Mouse (Mus musculus) cerebellum, adult 2 months (tissue): Measurements from ENCODE around the gene Rap1gds1. TPM values are rescaled to one million over a fixed set of nuclear protein-coding genes. Genes with fewer than 3 reads are reported as not detected.

Experiments used
- DNase-seq, 2 experiments: peaks; one replicate each; pipeline ENCODE4 v3.0.0; 2021
- H3K27ac ChIP-seq: fragments of 200-500 bp; 2 replicates; pipeline ENCODE4 v1.5.1; 2012; ENCODE audit warnings: low read length, control low read depth, inconsistent platforms; ENCODE audit not compliant: insufficient read depth
- H3K27me3 ChIP-seq: fragments of 200-500 bp; 2 replicates; pipeline ENCODE4 v1.6.1; 2012; ENCODE audit warnings: inconsistent platforms, mild to moderate bottlenecking, low read length, moderate library complexity; ENCODE audit not compliant: control insufficient read depth, insufficient read depth
- H3K4me1 ChIP-seq: fragments of 200-500 bp; 2 replicates; pipeline ENCODE4 v1.6.1; 2011; ENCODE audit warnings: low read length; ENCODE audit not compliant: control insufficient read depth, insufficient read depth
- H3K4me3 ChIP-seq: fragments of 200-500 bp; replicated peaks from 2 replicates; pipeline ENCODE3; 2011; ENCODE audit warnings: mild to moderate bottlenecking, low read depth, low read length, control low read depth; ENCODE audit not compliant: insufficient read depth
- CTCF ChIP-seq: fragments of 200-500 bp; IDR thresholded peaks from 2 replicates; pipeline ENCODE4 v1.5.1; 2011; ENCODE audit warnings: low read depth, mild to moderate bottlenecking, control low read depth, low read length, moderate library complexity, borderline replicate concordance; ENCODE audit not compliant: insufficient read depth
- POLR2A ChIP-seq: fragments of 200-500 bp; IDR thresholded peaks from 2 replicates; pipeline ENCODE4 v1.6.1; 2011; ENCODE audit warnings: low read length, control low read depth, borderline replicate concordance; ENCODE audit not compliant: insufficient read depth
- WGBS: fragments of 180-500 bp; shearing (Covaris S2); methylation state at CpG from one replicate; pipeline ENCODE4 v1.1.7; 2018; 5-methylcytosine and 5-hydroxymethylcytosine counted together
- polyA plus RNA-seq: library from polyadenylated mRNA; depleted of rRNA; stranded (reverse); fragments of >200 nt; gene quantifications from 2 replicates; pipeline ENCODE4 v1.2.3, GENCODE M21; 2012

Gene Rap1gds1
- polyA plus RNA-seq, 1 experiment: 206 TPM

GRCm38 (mm10) chr3:139103346-139103745 lies 28.3 kb upstream of the Rap1gds1 start:
- Histone ChIP-seq H3K4me3 (no peak overlapping the region), H3K27me3 (no peaks in the 10 kb centered on the region), H3K4me1 (no peaks in the 10 kb centered on the region), H3K27ac (no peak overlapping the region)
- no peak for DNase-seq
- TF ChIP-seq POLR2A (no peak), CTCF (no peak)
- WGBS: 69% methylated on average over 3 of the region's 3 CpGs

- Histone ChIP-seq H3K4me3 (no peak overlapping the region), H3K27ac (no peak overlapping the region), H3K27me3 (no peaks in the 10 kb centered on the region), H3K4me1 (no peaks in the 10 kb centered on the region)
- no peak for TF ChIP-seq POLR2A
- no peak for TF ChIP-seq CTCF
- 93% methylated on average over 1 of the region's 1 CpGs for WGBS
- no peak for DNase-seq
These were observed 26.9 kb upstream of the Rap1gds1 start for GRCm38 (mm10) chr3:139101941-139102340.

GRCm38 (mm10) chr3:139099284-139099683 lies 24.3 kb upstream of the Rap1gds1 start:
- DNase-seq: no peak
- Histone ChIP-seq H3K27me3 (no peaks in the 10 kb centered on the region), H3K27ac (no peak overlapping the region), H3K4me3 (no peak overlapping the region), H3K4me1 (no peaks in the 10 kb centered on the region)
- TF ChIP-seq POLR2A: no peak
- no peak for TF ChIP-seq CTCF
- WGBS: 92% methylated on average over 5 of the region's 5 CpGs

GRCm38 (mm10) chr3:139095894-139096293 lies 20.9 kb upstream of the Rap1gds1 start:
- WGBS: 49% methylated on average over 7 of the region's 7 CpGs

DNA sequence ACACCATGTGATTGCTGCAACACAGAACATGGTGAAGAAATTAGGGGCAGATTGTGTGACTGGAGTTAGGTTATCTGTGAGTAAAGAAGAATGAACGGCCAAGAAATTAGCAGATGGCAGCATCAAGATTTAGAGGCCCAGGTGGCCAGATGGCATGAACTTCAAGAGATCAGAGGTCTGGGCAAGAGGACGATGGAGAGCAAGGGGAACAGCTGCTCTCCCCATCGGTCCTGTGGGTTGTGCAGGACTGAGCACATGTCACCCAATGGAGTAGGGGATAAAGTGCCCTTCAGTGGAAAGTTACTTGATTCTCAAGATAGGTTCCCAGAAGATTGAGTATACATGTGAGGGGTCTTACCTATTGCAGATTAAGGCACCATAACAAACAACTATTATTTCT lies 13.5 kb upstream of the Rap1gds1 start:
- Histone ChIP-seq H3K27me3 (no peaks in the 10 kb centered on the region), H3K4me1 (no peaks in the 10 kb centered on the region), H3K4me3 (no peak overlapping the region), H3K27ac (no peak overlapping the region)
- no peak for DNase-seq
- 11% methylated on average over 3 of the region's 3 CpGs for WGBS
- no peak for TF ChIP-seq POLR2A
- no peak for TF ChIP-seq CTCF

More at GRCm38 (mm10) chr3:139095894-139096293, 20.9 kb upstream of the Rap1gds1 start:
- H3K4me1 ChIP-seq: no peaks in the 10 kb centered on the region
- TF ChIP-seq POLR2A (no peak), CTCF (no peak)
- H3K4me3 ChIP-seq: no peak overlapping the region
- DNase-seq: no peak
- no peak overlapping the region for H3K27ac ChIP-seq
- no peaks in the 10 kb centered on the region for H3K27me3 ChIP-seq

DNA sequence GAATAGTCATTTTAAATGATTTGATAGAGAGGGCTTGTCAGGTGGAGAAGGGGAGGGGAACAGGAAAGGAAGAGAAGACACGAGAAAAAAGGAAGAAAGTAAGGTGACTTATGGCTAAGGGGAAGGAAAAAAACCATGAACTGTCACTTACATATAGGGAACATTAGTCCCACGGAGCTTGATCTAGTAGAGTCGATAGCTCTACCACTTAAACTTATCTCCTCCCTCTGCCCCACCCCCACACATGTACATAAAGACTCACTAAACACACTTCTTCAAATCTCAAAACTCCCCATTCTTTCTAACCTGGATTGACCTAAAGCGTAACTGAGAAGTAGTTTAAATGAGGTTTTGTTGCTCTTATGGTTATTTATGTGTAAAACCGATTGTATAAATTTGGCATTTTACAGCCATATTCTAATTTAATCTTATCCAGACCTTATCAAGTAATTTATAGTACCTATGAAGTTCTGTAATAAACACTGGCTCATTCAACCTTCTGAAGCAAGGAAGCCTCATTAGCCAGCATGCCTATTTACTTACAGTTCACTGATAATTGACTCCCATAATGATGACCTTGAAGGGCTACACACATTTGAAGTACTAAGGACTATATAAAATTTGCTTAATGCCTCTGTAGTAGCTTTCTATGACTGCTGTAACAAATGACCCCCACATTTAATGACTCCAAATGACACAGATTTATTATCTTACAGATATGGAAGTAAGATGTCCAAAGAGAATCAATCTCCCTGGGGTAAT lies 9.0 kb upstream of the Rap1gds1 start:
- TF ChIP-seq POLR2A (no peak), CTCF (no peak)
- WGBS: 90% methylated on average over 5 of the region's 5 CpGs
- no peak overlapping the region for H3K27ac ChIP-seq

GRCm38 (mm10) chr3:139079831-139080230 lies 4.8 kb upstream of the Rap1gds1 start:
- WGBS: 92% methylated on average over 6 of the region's 6 CpGs
- TF ChIP-seq CTCF: no peak
- no peak for TF ChIP-seq POLR2A

More for the DNA sequence above, 9.0 kb upstream of the Rap1gds1 start:
- DNase-seq: no peak
- Histone ChIP-seq H3K4me3 (no peak overlapping the region), H3K4me1 (no peaks in the 10 kb centered on the region), H3K27me3 (no peaks in the 10 kb centered on the region)

GRCm38 (mm10) chr3:139078010-139078409 lies 3.0 kb upstream of the Rap1gds1 start:
- H3K27ac ChIP-seq: no peak overlapping the region
- no peak for TF ChIP-seq POLR2A
- 0 out of 2 replicates have a peak, but pooled peaks have one; percentile 2 for TF ChIP-seq CTCF
- H3K4me3 ChIP-seq: no peak overlapping the region
- 87% methylated on average over 3 of the region's 3 CpGs for WGBS
- no peak for DNase-seq
- H3K4me1 ChIP-seq: no peaks in the 10 kb centered on the region; the same call in 1 of the 2 replicates
- H3K27me3 ChIP-seq: no peaks in the 10 kb centered on the region

More at GRCm38 (mm10) chr3:139079831-139080230, 4.8 kb upstream of the Rap1gds1 start:
- H3K27ac ChIP-seq: no peak overlapping the region
- no peaks in the 10 kb centered on the region for H3K4me1 ChIP-seq
- no peak for DNase-seq
- no peaks in the 10 kb centered on the region for H3K27me3 ChIP-seq
- H3K4me3 ChIP-seq: no peak overlapping the region
